Mouse (Mus musculus) adrenal gland, adult 8-10 months (tissue): ENCODE results near the gene Map2k1. TPM values are rescaled to one million over a fixed set of nuclear protein-coding genes. Genes with fewer than 3 reads are reported as not detected.

Experiments used
- DNase-seq: peaks from one replicate; pipeline ENCODE4 v3.0.0; 2022
- total RNA-seq, 4 experiments: library from RNA; stranded (reverse); gene quantifications; 2 replicates each; pipeline ENCODE4 v1.2.4; 2022

Gene Map2k1
- total RNA-seq, 4 experiments from 2014 or later: 83.4 to 93.7 (median 91.9) TPM

DNA sequence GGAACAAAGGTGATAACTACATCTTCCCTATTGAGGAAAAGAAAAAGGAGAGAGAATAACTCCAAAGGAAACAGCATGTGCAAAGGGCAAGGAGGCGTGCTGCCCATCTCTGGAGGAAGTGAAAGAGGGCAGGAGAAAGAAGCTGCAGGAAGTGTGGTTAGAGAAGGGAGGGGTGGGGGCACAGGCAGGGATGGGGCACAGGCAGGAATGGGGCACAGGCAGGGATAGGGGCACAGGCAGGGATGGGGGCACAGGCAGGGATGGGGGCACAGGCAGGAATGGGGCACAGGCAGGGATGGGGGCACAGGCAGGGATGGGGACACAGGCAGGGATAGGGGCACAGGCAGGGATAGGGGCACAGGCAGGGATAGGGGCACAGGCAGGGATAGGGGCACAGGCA lies 4.1 kb downstream of the Map2k1 start:
- DNase-seq: no peak

DNA sequence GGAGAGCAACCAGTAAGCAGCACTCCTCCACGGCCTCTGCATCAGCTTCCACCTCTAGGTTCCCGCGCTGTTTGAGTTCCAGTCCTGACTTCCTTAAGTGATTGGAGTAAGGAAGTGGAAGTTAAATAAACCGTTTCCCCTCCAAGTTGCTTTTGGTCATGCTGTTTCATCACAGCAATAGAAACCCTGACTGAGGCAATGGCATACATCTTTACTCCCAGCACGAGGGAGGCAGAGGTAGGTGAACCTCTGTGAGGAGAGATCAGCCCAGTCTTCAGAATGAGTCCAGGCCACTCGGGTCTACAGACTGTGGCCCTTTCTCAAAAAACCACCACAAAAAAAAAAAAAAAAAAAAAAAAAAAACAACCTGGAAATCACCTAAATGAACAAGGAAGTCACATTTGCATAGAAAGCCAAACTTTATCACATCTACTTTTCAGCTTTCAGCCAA lies 11.0 kb downstream of the Map2k1 start:
- DNase-seq: no peak

DNA sequence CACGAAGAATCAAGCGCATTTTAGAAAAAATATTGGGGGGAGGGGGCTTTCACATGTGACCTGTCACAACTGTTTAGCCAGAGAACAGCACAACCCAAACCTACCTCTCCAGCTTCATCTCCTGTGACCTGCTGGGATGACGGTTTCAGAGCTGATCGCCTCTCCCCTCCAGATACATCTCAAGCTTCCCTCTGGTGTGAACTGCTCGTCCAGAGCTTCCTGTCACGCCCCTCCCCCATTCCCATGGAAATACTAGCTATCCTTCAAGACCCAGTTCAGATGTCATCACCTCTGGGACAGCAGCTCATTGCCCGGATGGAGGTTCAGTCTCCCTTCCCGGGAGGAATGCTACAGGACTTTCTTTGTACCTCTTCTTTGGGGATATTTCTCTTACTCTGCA lies 12.8 kb downstream of the Map2k1 start:
- DNase-seq: no peak

DNA sequence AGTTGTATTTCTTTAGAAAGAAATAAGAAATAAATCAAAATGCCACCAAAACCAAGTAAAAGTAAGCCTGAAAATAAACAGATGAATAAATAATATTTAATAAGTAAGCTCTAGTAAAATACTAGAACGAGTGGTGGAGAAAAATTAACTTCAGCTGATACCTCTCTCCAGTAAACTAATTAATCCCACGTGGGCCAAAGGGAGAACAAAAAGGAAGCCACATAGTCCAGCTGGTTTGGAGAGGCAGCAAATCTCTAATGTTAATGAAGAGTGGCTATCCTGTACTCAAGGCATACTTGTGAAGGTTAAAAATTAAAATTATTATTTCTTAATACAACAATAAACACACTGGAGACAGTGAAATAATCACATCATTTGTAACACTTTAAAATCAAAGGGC lies 13.3 kb downstream of the Map2k1 start:
- no peak for DNase-seq

DNA sequence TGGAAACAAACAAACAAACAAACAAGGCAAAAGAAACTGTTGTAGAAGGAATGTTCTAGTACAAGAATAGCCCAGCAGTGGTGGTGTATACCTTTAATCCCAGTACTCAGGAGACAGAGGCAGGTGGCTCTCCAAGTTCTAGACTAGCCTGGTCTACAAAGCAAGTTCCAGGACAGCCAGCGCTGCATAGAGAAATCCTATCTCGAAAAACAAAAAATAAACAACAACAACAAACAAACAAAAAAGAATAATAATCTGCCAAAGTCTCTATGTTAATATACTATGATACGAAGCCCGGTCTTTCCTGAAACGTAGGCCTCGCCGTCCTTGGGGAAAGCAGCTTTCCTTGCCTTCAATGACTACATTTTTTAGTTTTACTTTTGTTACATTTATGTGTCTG lies 17.4 kb downstream of the Map2k1 start:
- DNase-seq: no peak

DNA sequence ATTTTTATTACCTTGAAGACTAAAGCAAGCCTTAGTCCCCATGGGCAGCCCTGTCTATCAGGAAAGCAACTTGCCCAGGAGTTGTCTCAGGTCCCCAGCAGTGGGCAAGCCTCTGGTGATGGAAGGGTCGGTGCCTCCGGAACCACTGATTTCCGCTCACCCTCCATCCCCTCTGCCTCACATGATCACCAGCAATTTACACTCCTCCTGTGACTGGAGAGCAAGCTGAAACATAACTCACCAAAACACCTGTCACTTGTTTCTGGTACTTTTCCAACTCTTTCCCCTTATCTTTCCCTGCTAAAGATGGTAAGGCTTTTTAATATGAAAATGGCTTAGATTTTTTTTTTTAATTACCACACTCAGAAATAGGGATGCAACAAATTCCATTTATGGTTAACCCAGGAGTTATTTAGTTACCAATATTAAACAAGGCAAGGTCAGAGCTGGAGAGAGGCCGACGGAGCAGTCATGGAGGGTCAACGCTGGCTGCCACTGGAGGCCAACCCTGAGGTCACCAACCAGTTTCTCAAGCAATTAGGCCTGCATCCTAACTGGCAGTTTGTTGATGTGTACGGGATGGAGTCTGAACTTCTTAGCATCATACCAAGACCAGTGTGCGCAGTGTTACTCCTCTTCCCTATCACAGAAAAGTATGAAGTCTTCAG lies 18.5 kb downstream of the Map2k1 start, which contains the start of gene Uchl4:
Gene Uchl4, plus strand, starts transcription at position 434 of the 668 bp plus-strand sequence.
- no peak for DNase-seq

DNA sequence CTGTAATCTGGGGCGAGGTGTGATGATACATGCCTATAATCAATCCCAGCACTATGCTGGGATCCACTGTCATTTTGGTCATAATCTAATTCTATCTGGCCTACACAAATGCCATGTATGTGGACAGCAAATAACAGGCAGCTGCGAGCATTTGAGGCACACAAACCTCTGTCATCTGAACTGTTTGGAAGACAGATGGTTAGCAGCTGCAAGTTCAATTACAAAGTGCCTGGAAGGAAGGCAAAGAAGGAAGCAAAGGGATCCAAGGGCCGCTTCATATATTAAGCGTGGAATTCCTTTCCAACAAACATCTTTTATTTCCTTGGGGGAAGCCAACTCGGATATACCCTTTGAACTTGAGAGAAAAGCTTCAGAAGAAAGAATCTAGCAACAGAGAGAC lies 19.8 kb downstream of the Map2k1 start:
- no peak for DNase-seq

DNA sequence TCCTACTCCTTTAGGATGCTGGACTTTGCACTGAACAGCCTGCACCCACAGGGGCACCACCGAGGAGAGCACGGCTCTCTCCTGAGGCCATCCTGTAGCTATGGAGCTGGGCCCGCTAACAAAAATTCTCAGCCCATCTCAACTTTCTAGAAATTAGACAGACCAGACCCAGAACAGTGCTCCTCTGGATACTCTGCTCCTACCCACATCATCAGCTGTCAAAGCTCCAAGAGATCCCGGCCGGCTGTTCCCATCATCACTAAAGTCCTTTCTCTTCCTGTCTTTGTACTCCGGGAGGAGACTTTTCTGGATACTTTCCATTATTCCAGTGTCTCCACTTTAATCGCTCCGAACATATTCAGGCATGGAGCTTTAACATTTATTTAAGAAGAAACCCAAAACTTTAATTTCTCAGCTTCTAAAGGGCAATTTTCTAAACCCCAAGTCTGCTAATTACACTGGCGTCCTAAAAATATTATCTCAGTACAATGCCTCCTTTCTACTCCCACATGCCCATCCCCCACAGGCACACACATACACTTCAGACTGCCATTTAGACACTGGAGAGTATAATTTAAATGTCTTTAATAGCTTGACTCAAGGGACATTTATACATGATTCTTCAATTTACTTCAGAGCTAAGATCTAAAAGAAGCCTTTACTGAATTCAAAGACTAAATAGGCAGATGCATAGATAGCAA lies 21.0 kb downstream of the Map2k1 start:
- DNase-seq: no peak

DNA sequence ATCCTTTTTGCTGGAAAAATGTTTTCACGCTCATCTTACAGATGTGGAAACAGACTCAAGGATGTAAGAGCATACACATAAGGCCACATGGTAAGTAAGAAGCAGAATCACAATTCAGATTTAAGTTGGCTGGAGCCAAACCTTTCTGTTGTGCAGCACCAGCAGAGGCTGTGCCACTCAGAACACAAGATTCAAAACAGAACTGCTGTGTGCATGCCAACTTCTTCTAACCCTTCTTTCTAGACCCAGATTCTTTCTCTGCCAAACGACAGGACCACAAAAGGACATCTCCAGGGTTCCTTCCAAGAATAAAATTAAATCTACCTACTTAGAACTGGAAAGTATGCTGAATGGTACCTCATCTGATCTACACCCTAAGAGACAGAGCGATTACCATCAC lies 21.8 kb downstream of the Map2k1 start:
- no peak for DNase-seq

DNA sequence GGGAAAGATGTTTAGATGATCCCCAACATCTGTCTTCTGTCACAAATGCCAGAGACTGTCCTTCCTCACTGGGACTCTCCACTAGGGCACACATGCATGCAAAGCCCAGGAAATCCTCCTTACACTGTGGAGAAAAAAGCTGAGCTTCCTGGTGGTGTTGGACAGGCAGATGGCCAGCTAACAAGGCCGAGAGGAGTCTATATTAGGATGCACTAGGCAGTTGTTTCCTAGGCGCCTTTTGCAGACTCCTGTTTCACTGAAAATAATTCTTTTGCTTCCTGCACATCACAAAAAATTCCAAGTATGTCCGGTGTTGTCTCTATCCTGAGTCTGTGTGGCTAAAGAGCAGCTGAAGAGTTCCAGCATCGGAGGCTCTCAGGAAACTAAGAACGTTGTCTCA lies 22.3 kb downstream of the Map2k1 start:
- DNase-seq: no peak

DNA sequence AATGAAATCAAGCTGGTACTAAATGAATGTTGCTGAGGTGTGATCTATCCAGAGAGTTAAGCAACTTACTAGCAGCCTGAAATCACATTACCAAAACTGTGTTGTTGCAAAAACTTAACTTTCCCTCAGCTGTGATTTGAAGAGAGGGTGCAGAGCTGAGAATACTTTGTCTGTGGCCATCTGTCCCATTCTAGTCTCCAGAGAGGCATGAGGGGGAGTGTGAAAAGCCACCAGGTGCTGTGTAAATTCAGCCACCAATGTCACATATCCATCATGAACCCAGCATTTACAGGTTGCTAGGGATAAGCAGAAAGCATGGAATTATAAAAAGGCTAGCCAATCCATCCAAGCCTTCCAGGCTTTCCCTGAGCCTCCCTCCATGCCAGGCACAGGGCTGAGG lies 24.5 kb downstream of the Map2k1 start:
- DNase-seq: no peak

DNA sequence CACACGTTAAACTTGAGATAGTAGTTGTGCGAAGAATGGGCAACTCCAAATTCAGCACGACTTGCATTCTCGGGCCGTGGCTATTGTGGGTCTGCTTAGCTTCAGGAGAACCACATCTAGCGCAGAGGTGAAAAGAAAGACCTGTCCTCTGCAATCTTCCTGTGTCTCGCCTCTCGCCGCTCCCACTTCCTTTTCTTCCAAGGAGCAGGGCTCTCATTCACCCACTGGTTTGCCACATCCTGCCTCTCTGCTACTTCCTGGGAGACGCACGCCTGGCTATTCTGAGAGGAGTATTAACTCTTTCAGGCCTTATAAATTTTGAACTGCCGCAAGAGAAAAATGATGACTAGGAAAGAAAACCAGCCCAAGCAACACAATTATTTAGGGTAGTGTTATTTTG lies 25.7 kb downstream of the Map2k1 start:
- no peak for DNase-seq

DNA sequence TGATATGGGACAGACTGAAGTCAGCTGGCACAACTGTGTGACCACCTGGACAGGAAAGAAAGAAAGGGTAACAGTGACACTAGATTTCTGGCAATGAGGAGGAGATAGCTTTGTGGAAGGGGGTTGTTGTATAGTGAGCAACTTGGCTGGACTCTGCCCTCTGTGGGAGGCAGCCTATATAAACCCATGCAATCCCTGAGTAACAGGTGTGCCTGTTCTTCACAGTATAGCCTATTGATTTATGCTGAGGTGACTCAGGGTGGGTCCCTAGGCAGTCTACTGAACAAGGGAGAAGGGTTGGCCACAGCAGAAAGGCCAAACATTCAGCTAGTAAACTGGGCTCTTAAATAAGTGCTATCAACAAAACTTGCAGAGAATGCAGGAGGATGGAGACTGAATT lies 27.6 kb downstream of the Map2k1 start:
- no peak for DNase-seq

DNA sequence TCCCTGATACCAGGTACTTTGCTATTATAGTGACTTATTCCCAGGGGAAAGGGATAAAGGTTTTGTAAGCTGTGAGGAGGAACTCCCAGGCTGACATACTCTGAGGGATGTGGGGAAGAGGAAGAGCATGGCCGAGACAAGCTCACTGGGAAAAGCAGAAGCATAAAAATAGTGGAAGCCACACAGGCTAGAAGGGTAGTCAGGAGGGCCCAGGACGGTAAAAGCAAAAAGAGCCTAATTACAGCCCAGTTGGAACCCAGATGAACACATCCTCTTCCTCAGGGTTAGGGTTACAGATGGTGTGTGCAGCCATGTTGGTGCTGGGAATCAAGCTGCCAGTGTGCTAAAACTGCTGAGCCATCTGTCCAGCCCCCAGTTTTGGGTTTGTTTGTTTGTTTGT lies 31.3 kb downstream of the Map2k1 start:
- no peak for DNase-seq

DNA sequence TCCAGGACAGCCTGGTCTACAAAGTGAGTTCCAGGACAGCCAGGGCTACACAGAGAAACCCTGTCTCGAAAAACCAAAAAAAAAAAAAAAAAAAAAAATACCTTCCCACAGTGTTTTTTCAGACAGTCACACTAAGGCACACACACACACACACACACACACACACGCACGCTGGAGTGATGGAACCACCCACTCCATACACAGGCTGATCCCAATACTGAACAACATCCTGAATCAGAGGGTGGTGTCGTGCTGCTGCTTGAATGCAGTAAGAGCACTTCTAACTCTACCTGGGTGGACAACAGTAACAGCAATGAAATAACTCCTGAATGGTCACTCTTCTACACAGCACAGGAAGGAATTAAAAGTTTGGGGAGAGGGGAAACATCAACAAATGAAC lies 32.0 kb downstream of the Map2k1 start:
- no peak for DNase-seq

DNA sequence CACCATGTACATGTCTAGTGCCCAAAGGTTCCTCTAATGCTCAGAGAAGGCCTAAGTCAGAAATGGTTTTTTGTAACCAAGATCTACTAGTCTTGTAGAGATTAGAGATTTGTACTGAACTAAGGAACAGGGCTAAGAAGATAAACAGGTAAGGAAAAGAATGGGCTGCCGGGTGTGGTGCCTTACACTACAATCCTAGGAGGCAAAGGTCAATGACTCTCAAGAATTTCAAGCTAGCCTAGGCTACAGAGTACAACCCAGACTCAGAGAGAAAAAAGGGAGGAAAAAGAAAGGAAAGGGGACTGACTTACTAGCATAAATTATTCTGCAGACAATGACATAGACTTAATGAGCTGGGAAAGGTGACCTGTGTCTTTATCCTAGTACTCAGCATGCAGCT lies 32.8 kb downstream of the Map2k1 start:
- DNase-seq: no peak

DNA sequence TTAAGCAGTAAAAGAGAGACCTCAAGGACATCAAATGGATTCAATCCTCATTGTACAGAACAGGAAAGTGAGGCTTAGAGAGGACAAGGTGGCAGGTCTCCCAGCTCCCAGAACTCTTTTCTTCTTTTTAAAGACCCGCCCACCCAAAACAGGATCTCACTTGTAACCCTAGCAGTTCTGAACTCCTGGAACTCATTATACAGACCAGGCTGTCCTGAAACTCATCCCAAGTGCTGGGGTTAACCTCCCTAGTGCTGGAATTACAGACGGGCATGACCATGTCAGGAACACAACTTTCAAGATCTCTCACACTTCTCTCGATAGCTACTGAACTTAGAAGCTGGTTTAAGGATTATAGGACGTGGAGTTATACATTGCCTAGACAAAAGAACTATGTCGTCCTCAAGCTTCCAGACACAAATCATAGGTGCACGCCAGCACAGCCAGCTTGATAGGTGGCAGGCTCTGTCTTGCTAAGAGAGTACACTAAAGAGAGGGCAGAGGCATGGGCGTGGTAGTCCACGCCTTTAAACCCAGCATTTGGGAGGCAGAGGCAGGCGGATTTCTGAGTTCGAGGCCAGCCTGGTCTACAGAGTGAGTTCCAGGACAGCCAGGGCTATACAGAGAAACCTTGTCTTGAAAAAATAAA lies 33.5 kb downstream of the Map2k1 start:
- no peak for DNase-seq

DNA sequence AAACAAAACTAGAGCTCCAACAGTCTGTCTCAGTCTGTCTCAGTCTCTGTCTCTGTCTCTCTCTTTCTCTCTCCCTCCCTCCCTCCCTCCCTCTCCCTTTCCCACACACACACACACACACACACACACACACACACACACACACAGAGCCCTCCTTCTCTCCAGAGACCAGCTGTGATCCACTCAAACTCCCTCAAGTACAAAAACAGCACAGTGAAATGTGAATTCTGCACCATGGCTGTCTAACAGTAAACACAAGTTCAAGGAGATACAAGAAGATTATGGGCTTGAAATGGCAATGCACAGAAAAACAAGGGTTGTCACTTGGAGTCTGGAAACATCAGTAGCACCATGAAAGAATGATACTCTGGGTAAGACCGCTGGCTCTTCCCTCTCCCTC lies 34.1 kb downstream of the Map2k1 start:
- DNase-seq: no peak

DNA sequence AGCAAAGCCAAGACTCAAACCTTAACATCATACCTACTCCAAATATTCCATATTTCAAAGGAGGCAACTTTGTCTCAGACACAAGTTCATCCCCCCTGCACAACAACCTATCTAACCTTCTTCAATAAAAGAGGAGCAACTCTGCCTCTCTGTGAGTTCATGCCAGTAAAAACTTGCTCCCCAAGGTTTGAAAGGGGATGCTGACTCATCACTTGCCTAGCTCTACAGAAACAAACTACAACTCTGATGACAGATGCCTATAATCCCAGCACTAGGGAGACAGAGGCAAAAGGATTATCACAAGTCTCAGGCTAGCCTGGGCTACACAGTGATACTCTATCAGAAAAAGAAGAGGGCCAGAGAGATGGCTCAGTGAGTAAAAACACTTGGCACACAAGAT lies 35.5 kb downstream of the Map2k1 start:
- DNase-seq: no peak

DNA sequence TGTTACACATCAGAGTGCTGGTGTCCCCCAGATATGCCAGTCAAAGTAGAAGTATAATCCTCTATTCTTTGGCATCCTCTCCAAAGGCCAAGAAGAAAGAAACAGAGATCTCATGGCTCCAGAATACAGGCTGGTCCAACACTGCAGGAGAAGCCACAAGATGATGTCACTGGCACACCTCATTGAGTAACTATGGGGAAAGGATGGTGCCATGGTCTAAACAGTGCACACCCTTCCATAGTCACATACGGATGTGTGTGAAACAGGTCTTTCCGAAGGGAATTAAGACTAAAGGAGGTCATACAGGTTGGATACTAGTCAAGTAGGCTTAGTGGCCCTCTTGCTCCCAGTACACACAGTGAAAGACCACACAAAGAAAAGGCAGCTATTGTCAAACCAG lies 36.8 kb downstream of the Map2k1 start:
- no peak for DNase-seq

DNA sequence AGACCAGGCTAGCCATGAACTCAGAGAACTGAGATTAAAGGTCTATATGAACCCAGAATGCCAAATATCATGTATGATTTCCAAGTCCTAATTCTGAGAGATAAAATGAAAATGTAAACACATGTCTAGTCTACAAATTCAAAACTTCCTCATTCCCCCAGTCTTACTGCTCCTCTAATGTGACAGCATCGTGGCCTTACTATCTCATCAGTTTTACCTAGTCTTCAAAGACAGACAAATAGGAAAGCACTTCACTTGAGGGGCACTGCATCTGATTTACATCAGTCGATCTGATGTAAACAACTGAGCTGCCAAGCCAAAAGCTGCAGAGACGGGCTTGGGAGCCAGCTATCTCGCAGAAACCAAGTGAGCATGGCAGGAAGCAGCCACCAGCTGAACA lies 37.3 kb downstream of the Map2k1 start:
- DNase-seq: no peak

DNA sequence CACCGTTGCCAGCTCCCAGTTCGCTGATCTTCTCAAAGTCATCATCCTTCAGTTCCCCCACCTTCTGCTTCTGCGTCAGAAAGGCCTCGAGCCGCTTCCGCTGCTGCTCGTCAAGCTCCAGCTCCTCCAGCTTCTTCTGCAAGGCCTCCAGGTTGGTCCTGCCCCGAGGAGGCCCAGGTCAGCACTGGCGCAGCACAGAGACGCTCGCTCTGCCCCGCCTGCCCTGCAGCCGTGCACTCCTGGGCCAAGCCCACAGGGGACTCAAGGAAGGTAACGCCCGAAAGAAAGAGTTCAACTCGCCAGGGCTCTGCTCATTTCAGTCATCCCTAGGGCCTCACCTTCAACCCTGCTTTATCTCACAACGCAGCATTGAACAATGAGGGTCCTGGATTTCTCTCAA lies 39.0 kb downstream of the Map2k1 start:
- no peak for DNase-seq

DNA sequence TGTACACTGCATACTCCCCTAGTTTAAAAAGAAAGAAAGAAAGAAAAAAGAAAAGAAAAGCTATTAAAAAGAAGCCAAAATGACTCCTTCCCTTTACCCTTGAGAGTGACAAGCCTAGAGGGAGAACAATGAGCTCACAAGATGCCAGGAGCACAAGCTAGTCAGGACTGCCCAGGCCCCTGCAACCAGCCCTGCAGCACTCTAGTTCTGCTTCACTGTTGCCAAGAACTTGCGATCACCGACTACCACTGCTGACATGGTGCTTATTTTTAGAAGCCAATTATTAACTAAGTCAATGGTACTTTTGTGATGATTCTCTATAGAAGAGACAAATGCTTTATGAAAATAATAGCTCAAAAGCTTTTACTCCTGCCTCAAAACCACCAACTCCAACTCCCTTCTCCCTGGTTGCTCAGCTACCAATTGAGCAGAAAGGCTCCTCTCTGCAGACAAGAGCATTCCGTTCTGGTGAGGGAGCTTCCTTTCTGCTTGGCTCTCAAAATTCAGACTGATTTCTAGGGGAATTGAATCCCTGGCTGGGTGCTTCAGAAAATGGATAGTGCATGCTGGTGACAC lies 45.8 kb downstream of the Map2k1 start:
- no peak for DNase-seq

DNA sequence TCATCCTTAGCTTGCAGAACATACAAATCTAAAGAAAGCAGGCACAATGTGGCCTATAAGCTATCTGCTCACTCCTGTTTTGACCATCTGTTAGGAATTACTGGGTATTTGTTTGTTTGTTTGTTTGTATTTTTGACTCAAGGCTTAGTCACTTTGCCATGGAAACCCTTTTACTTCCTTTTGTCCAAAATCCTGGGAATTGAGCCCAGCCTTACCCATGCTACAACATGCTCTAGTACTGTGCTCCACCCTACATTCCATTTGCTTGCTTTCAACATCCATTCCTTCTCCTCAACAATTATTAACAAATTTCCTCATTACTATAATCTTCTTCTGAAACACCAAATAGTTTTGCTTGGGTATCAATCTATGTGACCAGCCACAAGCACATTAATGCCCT lies 50.6 kb downstream of the Map2k1 start:
- no peak for DNase-seq
